ENCODE assay signal across 19 mouse cellular contexts in genomic region chr5:54211457-54211856, GRCm38 (mm10).
"Had no signal": no experiment of that assay in that cellular context is flagged by ENCODE, and none has a peak within 500 bp of the region (broad histone marks: within the 10 kb centered on the region; RNA-seq: fewer than 3 reads in every experiment).

No protein-coding gene starts in this region.

- H3K27me3 ChIP-seq: liver, embryonic 13.5 days; liver, embryonic 15.5 days; lung, embryonic 15.5 days; megakaryocyte, embryonic 14.5 days; midbrain, embryonic 12.5 days; neural tube, embryonic 13.5 days; stomach, embryonic 15.5 days had no signal

- H3K4me1 ChIP-seq: liver, embryonic 13.5 days; liver, embryonic 15.5 days; megakaryocyte, embryonic 14.5 days; midbrain, embryonic 12.5 days; stomach, embryonic 15.5 days had no signal

- H3K9ac ChIP-seq: liver, embryonic 13.5 days; liver, embryonic 15.5 days; liver, postnatal 0 days; lung, embryonic 15.5 days; midbrain, embryonic 12.5 days; neural tube, embryonic 13.5 days; stomach, embryonic 15.5 days had no signal

- H3K36me3 ChIP-seq: liver, embryonic 13.5 days; liver, embryonic 15.5 days; lung, embryonic 15.5 days; midbrain, embryonic 12.5 days; neural tube, embryonic 13.5 days; stomach, embryonic 15.5 days had no signal

- H3K27ac ChIP-seq: liver, embryonic 13.5 days; liver, embryonic 15.5 days; lung, embryonic 15.5 days; macrophage; midbrain, embryonic 12.5 days; neural tube, embryonic 13.5 days; stomach, embryonic 15.5 days; stomach, postnatal 0 days had no signal

- H3K4me2 ChIP-seq: liver, embryonic 13.5 days; liver, embryonic 15.5 days; lung, embryonic 15.5 days; midbrain, embryonic 12.5 days; neural tube, embryonic 13.5 days; stomach, embryonic 15.5 days had no signal

- H3K4me3 ChIP-seq: liver, embryonic 13.5 days; liver, embryonic 15.5 days; lung, embryonic 15.5 days; megakaryocyte, embryonic 14.5 days; midbrain, embryonic 12.5 days; neural tube, embryonic 13.5 days; stomach, embryonic 15.5 days had no signal

- ATAC-seq: liver, postnatal 0 days; lung, postnatal 0 days had no signal

- H3K9me3 ChIP-seq: liver, embryonic 13.5 days; liver, embryonic 15.5 days; lung, embryonic 15.5 days; megakaryocyte, embryonic 14.5 days; midbrain, embryonic 12.5 days; neural tube, embryonic 13.5 days; stomach, embryonic 15.5 days had no signal

- DNase-seq: liver, embryonic 13.5 days; liver, postnatal 0 days; lung, adult 2 months; lung, postnatal 14 days; lung, postnatal 36 days; midbrain, embryonic 14.5 days; right cerebral cortex, postnatal 14 days; thymus, adult 2 months; thymus, postnatal 25 days; thymus, postnatal 4 days had no signal
